ENCODE assay signal across 17 mouse cellular contexts in genomic region chr13:37860204-37860603, GRCm38 (mm10).
DNase-seq lines count a peak whose midpoint lies in the region; ATAC-seq and TF ChIP-seq lines count a peak whose summit lies in the region.
"Had no signal": no experiment of that assay in that cellular context is flagged by ENCODE, and none has a peak within 500 bp of the region (broad histone marks: within the 10 kb centered on the region; RNA-seq: fewer than 3 reads in every experiment).

No protein-coding gene starts in this region.

- no peaks in the 10 kb centered on the region for H3K9me3 ChIP-seq in heart, embryonic 10.5 days
- no peaks in the 10 kb centered on the region for H3K9me3 ChIP-seq in megakaryocyte, embryonic 14.5 days
- no peaks in the 10 kb centered on the region for H3K9me3 ChIP-seq in liver, embryonic 13.5 days (replicated peaks)
- H3K9me3 ChIP-seq in stomach, embryonic 16.5 days (replicated peaks; ENCODE audit: control insufficient read depth, low read length), result no peaks in the 10 kb centered on the region
- H3K9me3 ChIP-seq in forebrain, embryonic 11.5 days (ENCODE audit: control insufficient read depth, low read length), result no peaks in the 10 kb centered on the region
- H3K9me3 ChIP-seq: intestine, embryonic 15.5 days; kidney, embryonic 15.5 days; midbrain, embryonic 12.5 days had no signal

- H3K27ac ChIP-seq in heart, embryonic 10.5 days, result peak overlapping the region; percentile 82; the same call in 1 of the 2 replicates
- H3K27ac ChIP-seq in heart, adult 2 months, result no peak overlapping the region
- peak overlapping the region; percentile 97 for H3K27ac ChIP-seq in liver, embryonic 13.5 days
- H3K27ac ChIP-seq in stomach, embryonic 16.5 days (ENCODE audit: low read length), result peak overlapping the region; percentile 56; the same call in 1 of the 2 replicates
- H3K27ac ChIP-seq in forebrain, embryonic 11.5 days (ENCODE audit: low read depth, low read length), result no peak overlapping the region
- H3K27ac ChIP-seq: hindbrain, embryonic 14.5 days; midbrain, embryonic 12.5 days had no signal

- intact Hi-C loops in heart, adult 2 months (cut with DNase I), result no loop called here

- no peak for TF ChIP-seq POLR2A in heart, adult 2 months (IDR thresholded peaks at IDR 0.05; ENCODE audit: insufficient read depth, low read depth, low read length)

- H3K4me2 ChIP-seq in liver, embryonic 13.5 days, result peak overlapping the region; percentile 95
- H3K4me2 ChIP-seq in stomach, embryonic 16.5 days (ENCODE audit: low read depth, low read length), result no peak overlapping the region
- no peak overlapping the region for H3K4me2 ChIP-seq in forebrain, embryonic 11.5 days (ENCODE audit: low read depth, low read length, severe bottlenecking)
- H3K4me2 ChIP-seq: hindbrain, embryonic 14.5 days; intestine, embryonic 15.5 days; kidney, embryonic 15.5 days; midbrain, embryonic 12.5 days had no signal

- peaks cover 69% of the 10 kb centered on the region for H3K4me1 ChIP-seq in heart, embryonic 10.5 days
- peaks cover 14% of the 10 kb centered on the region for H3K4me1 ChIP-seq in heart, adult 2 months (ENCODE audit: control insufficient read depth, insufficient read depth, low read length)
- peaks cover 90% of the 10 kb centered on the region for H3K4me1 ChIP-seq in megakaryocyte, embryonic 14.5 days
- peaks cover 87% of the 10 kb centered on the region for H3K4me1 ChIP-seq in liver, embryonic 13.5 days (replicated peaks)
- H3K4me1 ChIP-seq in stomach, embryonic 16.5 days (ENCODE audit: control insufficient read depth, insufficient read depth, low read length), result peaks cover 64% of the 10 kb centered on the region
- peaks cover 15% of the 10 kb centered on the region for H3K4me1 ChIP-seq in forebrain, embryonic 11.5 days (replicated peaks; ENCODE audit: control insufficient read depth, insufficient read depth, low read length)

- WGBS in heart, embryonic 10.5 days, result 82% methylated on average over 3 of the region's 3 CpGs
- WGBS in heart, adult 2 months, result 97% methylated on average over 3 of the region's 3 CpGs
- WGBS in liver, embryonic 13.5 days (ENCODE audit: insufficient replicate concordance), result 23% methylated on average over 3 of the region's 3 CpGs
- 80% methylated on average over 3 of the region's 3 CpGs for WGBS in stomach, embryonic 16.5 days
- whole genome bisulfite sequencing in forebrain, embryonic 11.5 days, result 90% methylated on average over 3 of the region's 3 CpGs

- no peak for ATAC-seq in megakaryocyte, adult 5-6 weeks (ENCODE audit: poor library complexity, severe bottlenecking)
- no peak for ATAC-seq in liver, embryonic 13.5 days (ENCODE audit: low read depth)
- ATAC-seq in stomach, embryonic 16.5 days (ENCODE audit: insufficient read depth, low FRiP score), result no peak
- no peak for ATAC-seq in forebrain, embryonic 11.5 days (replicated peaks; ENCODE audit: low FRiP score)
- ATAC-seq: intestine, embryonic 15.5 days had no signal

- DNase-seq in heart, embryonic 10.5 days (ENCODE audit: low spot score), result no peak
- DNase-seq in heart, adult 2 months, result no peak
- DNase-seq in liver, embryonic 13.5 days, result no peak
- DNase-seq in forebrain, embryonic 11.5 days (ENCODE audit: low spot score), result no peak
- DNase-seq: cerebellum, adult 8-10 months; gastrocnemius, postnatal 14 days; kidney, postnatal 4 days; layer of hippocampus, adult 9-11 months; lung, adult 2 months; lung, postnatal 4 days had no signal

- no peaks in the 10 kb centered on the region for H3K27me3 ChIP-seq in heart, embryonic 10.5 days (ENCODE audit: insufficient read depth, poor library complexity, severe bottlenecking)
- no peaks in the 10 kb centered on the region for H3K27me3 ChIP-seq in heart, adult 2 months (ENCODE audit: control insufficient read depth, insufficient read depth, low read length)
- no peaks in the 10 kb centered on the region for H3K27me3 ChIP-seq in megakaryocyte, embryonic 14.5 days (replicated peaks)
- H3K27me3 ChIP-seq in liver, embryonic 13.5 days, result no peaks in the 10 kb centered on the region
- H3K27me3 ChIP-seq in stomach, embryonic 16.5 days (ENCODE audit: control insufficient read depth, insufficient read depth, low read length), result no peaks in the 10 kb centered on the region
- H3K27me3 ChIP-seq in forebrain, embryonic 11.5 days (ENCODE audit: control insufficient read depth, insufficient read depth, low read length), result no peaks in the 10 kb centered on the region
- H3K27me3 ChIP-seq: intestine, embryonic 15.5 days; kidney, embryonic 15.5 days had no signal

- H3K36me3 ChIP-seq in heart, embryonic 10.5 days, result no peaks in the 10 kb centered on the region
- peaks cover 5% of the 10 kb centered on the region for H3K36me3 ChIP-seq in heart, adult 2 months (ENCODE audit: control insufficient read depth, insufficient read depth, low read length)
- peaks cover 39% of the 10 kb centered on the region for H3K36me3 ChIP-seq in megakaryocyte, embryonic 14.5 days (replicated peaks; ENCODE audit: low read length)
- H3K36me3 ChIP-seq in liver, embryonic 13.5 days, result peaks cover 7% of the 10 kb centered on the region
- no peaks in the 10 kb centered on the region for H3K36me3 ChIP-seq in stomach, embryonic 16.5 days (ENCODE audit: control insufficient read depth, insufficient read depth, low read length)
- H3K36me3 ChIP-seq in forebrain, embryonic 11.5 days (ENCODE audit: control insufficient read depth, insufficient read depth, low read length), result no peaks in the 10 kb centered on the region
- H3K36me3 ChIP-seq: midbrain, embryonic 12.5 days had no signal

- H3K9ac ChIP-seq in heart, adult 2 months (ENCODE audit: low read depth, low read length), result no peak overlapping the region
- peak overlapping the region; percentile 93 for H3K9ac ChIP-seq in liver, embryonic 13.5 days
- no peak overlapping the region for H3K9ac ChIP-seq in stomach, embryonic 16.5 days (ENCODE audit: low read length)
- H3K9ac ChIP-seq in forebrain, embryonic 11.5 days (ENCODE audit: low read length), result no peak overlapping the region
- H3K9ac ChIP-seq: hindbrain, embryonic 14.5 days; intestine, embryonic 15.5 days; kidney, embryonic 15.5 days; midbrain, embryonic 12.5 days had no signal

- peaks cover 9% of the 10 kb centered on the region for H3K79me2 ChIP-seq in heart, adult 2 months (replicated peaks; ENCODE audit: control insufficient read depth, insufficient read depth, low read length)

- H3K4me3 ChIP-seq in heart, embryonic 10.5 days, result no peak overlapping the region
- no peak overlapping the region for H3K4me3 ChIP-seq in heart, adult 2 months
- peak overlapping the region; percentile 3 for H3K4me3 ChIP-seq in megakaryocyte, embryonic 14.5 days (replicated peaks)
- peak overlapping the region; percentile 39 for H3K4me3 ChIP-seq in liver, embryonic 13.5 days (replicated peaks)
- H3K4me3 ChIP-seq in stomach, embryonic 16.5 days (replicated peaks; ENCODE audit: low read length), result no peak overlapping the region
- no peak overlapping the region for H3K4me3 ChIP-seq in forebrain, embryonic 11.5 days (ENCODE audit: low read depth, low read length)
- H3K4me3 ChIP-seq: intestine, embryonic 15.5 days; kidney, embryonic 15.5 days; midbrain, embryonic 12.5 days had no signal

- TF ChIP-seq CTCF in heart, adult 2 months (IDR thresholded peaks at IDR 0.05), result no peak

- no peak for TF ChIP-seq EP300 in heart, adult 2 months (IDR thresholded peaks at IDR 0.05; ENCODE audit: insufficient read depth, low read depth, low read length)

Comparison
In these comparisons a context has a peak if more than half of its experiments do, and no peak if none do; other contexts are left out.
1. H3K27ac ChIP-seq: peak in heart, embryonic 10.5 days (single experiment), liver, embryonic 13.5 days (single experiment) and stomach, embryonic 16.5 days (single experiment); none in heart, adult 2 months (single experiment) and forebrain, embryonic 11.5 days (single experiment).
2. H3K4me3 ChIP-seq: peak in megakaryocyte, embryonic 14.5 days (single experiment) and liver, embryonic 13.5 days (single experiment); none in heart, embryonic 10.5 days (single experiment), heart, adult 2 months (single experiment), stomach, embryonic 16.5 days (single experiment) and forebrain, embryonic 11.5 days (single experiment).